Mouse (Mus musculus) mouse embryonic stem cell (cell line): ENCODE measurements around the gene Epha4.

Source experiments
- in situ Hi-C, 2 experiments: fragments of 300-500 bp; cut with MboI; formaldehyde crosslinking; loops; 1 replicate in 1 of 2; 3 replicates in 1 of 2; pipeline ENCODE4 v1.14.3; 2019 to 2020; ENCODE audit warnings: low sequenced_read_pairs in 2 of 2, low pct_unique_long_range_greater_than_20kb in 1 of 2, mixed read lengths in 1 of 2; ENCODE audit not compliant: unreplicated experiment in 1 of 2

The Epha4 gene

DNA sequence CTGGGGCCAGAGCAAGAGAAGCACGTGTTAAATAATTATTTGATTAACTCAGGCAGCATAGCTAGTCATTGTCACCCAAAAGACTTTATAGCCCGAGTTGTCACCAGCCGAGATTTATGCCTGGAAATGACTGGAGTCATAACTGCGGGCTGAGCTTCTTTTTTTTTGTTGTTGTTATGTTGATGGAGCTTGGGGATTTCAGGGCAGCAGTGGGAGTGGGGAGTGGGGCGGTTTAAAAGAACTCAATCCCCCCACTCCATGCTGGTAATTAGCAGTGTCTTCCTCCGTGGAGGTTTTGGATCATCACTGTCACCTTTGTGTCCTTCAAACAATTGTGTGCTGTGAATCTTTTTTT lies 57.5 kb downstream of the Epha4 start:
- in situ Hi-C loops, result no loop called here

GRCm38 (mm10) chr1:77456695-77457445 lies 58.0 kb downstream of the Epha4 start:
- in situ Hi-C loops, result no loop called here

DNA sequence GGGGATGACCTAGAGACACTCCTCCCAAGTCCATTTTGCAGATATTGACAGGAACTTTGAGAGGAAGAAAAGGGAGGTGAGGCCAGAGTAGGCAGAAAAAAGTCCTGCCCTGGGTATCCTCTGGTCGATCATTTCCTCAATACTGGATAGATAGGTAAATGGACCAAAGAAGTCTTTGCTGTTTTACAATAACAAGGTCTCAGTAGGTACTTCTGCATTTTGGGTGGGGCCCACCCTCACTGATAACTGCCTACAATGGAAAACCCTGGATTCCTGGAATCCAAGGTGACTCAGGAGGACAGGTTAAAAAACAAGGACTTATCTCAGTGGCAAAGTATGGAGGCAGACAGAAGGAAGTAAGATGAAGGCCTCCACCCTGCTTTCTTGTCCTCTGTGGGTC lies 61.1 kb downstream of the Epha4 start:
- in situ Hi-C loops, result no loop called here

DNA sequence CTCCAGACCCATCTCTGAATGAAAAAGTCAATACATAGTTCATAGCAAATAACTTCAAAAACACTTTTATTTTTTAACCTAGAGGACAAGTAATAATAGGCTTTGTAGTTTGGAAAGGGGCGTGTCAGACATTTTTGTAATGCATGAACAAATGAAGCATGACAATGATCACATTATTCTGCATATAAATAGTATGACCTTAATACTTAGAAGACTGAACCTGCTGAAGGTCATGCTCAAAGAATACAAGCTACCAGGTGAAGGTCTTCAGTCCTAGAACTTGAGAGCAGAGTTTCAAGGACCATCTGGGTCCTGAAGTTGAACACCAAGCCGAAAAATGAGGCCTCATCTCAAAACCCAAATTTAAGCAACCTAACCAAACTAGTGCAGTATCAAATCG lies 62.2 kb downstream of the Epha4 start:
- in situ Hi-C loops, result no loop called here

GRCm38 (mm10) chr1:77451541-77451940 lies 63.3 kb downstream of the Epha4 start:
- in situ Hi-C loops, result no loop called here

- in situ Hi-C loops, result no loop called here
Observed at GRCm38 (mm10) chr1:77450201-77450600, 64.7 kb downstream of the Epha4 start.

DNA sequence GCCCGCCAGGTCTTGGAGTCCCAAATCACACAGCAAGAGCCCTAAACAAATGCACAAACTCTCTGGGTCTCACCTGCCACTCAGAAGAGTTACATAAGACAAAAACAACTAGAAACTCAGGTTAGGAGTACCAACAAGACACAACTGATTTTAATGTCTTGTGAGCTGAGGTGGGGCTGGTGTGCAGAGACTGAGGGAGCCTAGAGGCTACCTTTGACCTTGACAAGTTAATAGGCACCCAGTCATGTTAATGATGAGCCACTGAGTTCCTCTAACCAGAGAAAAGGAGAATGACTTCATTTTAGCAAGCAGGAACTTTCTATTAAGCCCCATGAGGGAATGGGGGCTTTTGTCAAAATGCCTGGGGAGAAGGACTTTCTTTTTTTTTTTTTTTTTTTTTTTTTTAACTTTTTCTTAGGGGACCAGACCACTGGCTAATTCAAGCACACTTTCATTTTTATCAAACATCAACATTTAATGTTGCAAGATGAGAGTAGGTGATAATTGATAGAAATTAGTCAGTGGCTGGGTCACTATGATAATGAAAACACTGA lies 67.8 kb downstream of the Epha4 start:
- in situ Hi-C loops, result no loop called here

DNA sequence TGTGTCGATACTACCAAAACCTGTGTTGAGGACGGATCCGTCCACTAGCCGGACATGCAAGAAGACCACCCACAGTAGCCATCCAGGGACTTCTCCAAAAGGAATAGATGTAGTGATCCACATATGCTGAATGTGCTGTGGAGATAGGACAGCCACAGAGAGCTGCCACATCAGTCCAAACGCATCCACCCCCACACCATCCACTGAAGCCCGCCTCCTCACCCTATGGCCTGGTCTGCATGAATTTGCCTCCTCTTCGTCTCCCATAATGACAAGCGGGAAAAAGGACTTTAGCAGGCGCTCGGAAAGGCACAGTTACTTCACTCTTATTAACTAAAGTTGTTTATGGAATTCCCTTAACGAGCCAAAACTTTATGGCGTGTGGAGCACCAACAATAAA lies 68.5 kb downstream of the Epha4 start:
- in situ Hi-C loops, result no loop called here

GRCm38 (mm10) chr1:77444648-77445047 lies 70.2 kb downstream of the Epha4 start:
- in situ Hi-C loops, result no loop called here

GRCm38 (mm10) chr1:77441987-77442386 lies 72.9 kb downstream of the Epha4 start:
- in situ Hi-C loops, result no loop called here

- in situ Hi-C loops, result no loop called here
Observed at GRCm38 (mm10) chr1:77441401-77441800, 73.5 kb downstream of the Epha4 start.

DNA sequence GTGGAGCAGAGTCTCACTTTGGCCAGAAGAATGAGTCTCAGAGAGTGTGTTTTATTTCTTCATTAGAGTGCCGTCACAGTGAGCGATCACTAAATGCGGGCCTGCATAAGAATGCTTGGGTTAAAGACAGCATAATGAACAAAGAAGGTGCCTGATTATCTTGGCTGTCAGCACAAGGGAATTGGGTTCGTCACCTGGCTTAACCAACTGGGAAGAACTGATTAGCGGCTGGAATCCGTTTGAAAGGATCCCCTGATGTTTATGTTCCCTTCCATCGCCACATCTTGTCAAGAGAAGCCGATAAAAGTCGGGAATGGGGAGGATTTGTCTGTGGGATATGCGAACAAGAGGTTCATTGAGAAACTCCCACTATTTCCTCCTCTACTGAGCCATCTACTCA lies 74.4 kb downstream of the Epha4 start:
- in situ Hi-C loops, result no loop called here

GRCm38 (mm10) chr1:77439383-77440074 lies 75.4 kb downstream of the Epha4 start:
- in situ Hi-C loops, result no loop called here

DNA sequence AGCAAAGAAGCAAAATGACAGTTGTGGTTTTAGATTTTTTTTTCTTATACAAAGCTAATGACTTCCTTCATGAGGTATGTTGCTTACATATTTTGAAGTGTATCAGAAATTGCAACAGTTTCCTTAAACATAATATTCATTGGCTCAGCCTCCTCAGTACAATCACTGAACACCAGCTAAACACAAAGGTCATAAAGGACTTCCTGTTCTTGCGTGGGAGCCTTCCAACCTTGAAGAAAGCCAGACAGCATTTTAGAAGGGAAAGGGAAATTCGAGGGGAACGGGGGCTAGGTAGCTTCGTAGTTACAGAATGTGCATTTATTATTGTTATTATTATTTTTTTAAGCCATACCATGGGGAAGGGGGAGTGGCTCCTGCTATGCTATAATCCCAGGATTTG lies 76.2 kb downstream of the Epha4 start:
- in situ Hi-C loops, result no loop called here

- in situ Hi-C loops, result no loop called here
Observed at GRCm38 (mm10) chr1:77437881-77438610, 76.8 kb downstream of the Epha4 start.

- in situ Hi-C loops, result no loop called here
Observed at GRCm38 (mm10) chr1:77435045-77435444, 79.8 kb downstream of the Epha4 start.

GRCm38 (mm10) chr1:77433148-77433547 lies 81.7 kb downstream of the Epha4 start:
- in situ Hi-C loops, result no loop called here

- in situ Hi-C loops, result no loop called here
Observed at GRCm38 (mm10) chr1:77432489-77432888, 82.4 kb downstream of the Epha4 start.

DNA sequence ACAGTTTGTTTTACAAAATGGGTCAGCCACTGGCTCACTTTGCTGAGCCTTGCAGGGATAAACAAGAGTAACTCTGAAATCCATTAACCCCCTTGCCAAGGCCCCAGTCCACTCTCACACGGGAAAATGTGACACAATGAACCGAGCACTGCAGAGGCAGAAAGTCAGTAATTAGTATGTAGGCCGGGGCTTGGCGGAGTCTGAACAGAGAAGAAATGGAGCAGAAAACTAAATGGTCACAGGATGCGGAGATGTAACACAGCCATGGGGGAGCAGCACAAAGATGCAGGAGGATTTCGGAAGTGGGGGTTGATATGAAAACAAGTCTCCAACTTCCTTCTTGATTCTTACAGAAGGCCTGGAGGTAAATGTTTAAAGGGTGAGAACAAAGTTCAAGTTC lies 85.7 kb downstream of the Epha4 start:
- in situ Hi-C loops, result no loop called here
